Mouse (Mus musculus): ENCODE results near the gene Tmem240.
"Not testable (repeated sequence)": the region's sequence is repeated elsewhere in the genome, so short reads cannot be mapped to it uniquely, and the experiment has no call there.

Gene Tmem240

GRCm38 (mm10) chr4:155735788-155736187 is 1.2 kb downstream of the Tmem240 start:
- DNase-seq, result no peak

GRCm38 (mm10) chr4:155736421-155736820 is 1.8 kb downstream of the Tmem240 start:
- DNase-seq, result no peak

GRCm38 (mm10) chr4:155738262-155738661 is 3.7 kb downstream of the Tmem240 start:
- DNase-seq, result no peak

GRCm38 (mm10) chr4:155739152-155739551 is 4.6 kb downstream of the Tmem240 start:
- no peak for DNase-seq

- DNase-seq, result no peak
These were observed 5.4 kb downstream of the Tmem240 start for GRCm38 (mm10) chr4:155739741-155740636.

- DNase-seq, result not testable (repeated sequence)
These were observed 6.1 kb downstream of the Tmem240 start for GRCm38 (mm10) chr4:155740681-155741080.

GRCm38 (mm10) chr4:155742684-155743083 is 8.1 kb downstream of the Tmem240 start:
- no peak for DNase-seq

- DNase-seq, result no peak
These were observed 9.9 kb downstream of the Tmem240 start for GRCm38 (mm10) chr4:155744474-155744873.

GRCm38 (mm10) chr4:155745136-155745535 is 10.5 kb downstream of the Tmem240 start:
- DNase-seq, result no peak

GRCm38 (mm10) chr4:155746036-155746548 is 11.5 kb downstream of the Tmem240 start:
- DNase-seq, result no peak

GRCm38 (mm10) chr4:155746575-155747490 is 12.2 kb downstream of the Tmem240 start:
- DNase-seq, result no peak

- DNase-seq, result no peak
These were observed 22.4 kb downstream of the Tmem240 start for GRCm38 (mm10) chr4:155757011-155757410.

- DNase-seq, result peak; percentile 49
These were observed 25.4 kb downstream of the Tmem240 start for GRCm38 (mm10) chr4:155759862-155760612.

GRCm38 (mm10) chr4:155760613-155761355 is 26.2 kb downstream of the Tmem240 start, which contains the start of gene Atad3a:
TSS of gene Atad3a (minus strand) at chr4:155761093.
- DNase-seq, result peak; percentile 97

- no peak for DNase-seq
These were observed 26.9 kb downstream of the Tmem240 start for GRCm38 (mm10) chr4:155761356-155762099.

- no peak for DNase-seq
These were observed 27.8 kb downstream of the Tmem240 start for GRCm38 (mm10) chr4:155762357-155762756.

GRCm38 (mm10) chr4:155769496-155769879 is 34.9 kb downstream of the Tmem240 start:
- no peak for DNase-seq

- peak; percentile 91 for DNase-seq
These were observed 35.4 kb downstream of the Tmem240 start for GRCm38 (mm10) chr4:155769880-155770512.

- DNase-seq, result no peak
These were observed 36.0 kb downstream of the Tmem240 start for GRCm38 (mm10) chr4:155770626-155771025.

- no peak for DNase-seq
These were observed 37.1 kb downstream of the Tmem240 start for GRCm38 (mm10) chr4:155771706-155772105.
